Mouse (Mus musculus) bone marrow, adult 2 months (tissue): ENCODE data around the gene Nr4a2.

Experiments
- CTCF ChIP-seq: fragments of 200-500 bp; IDR thresholded peaks from 2 replicates; pipeline ENCODE4 v1.5.1; 2011; ENCODE audit warnings: low read length, control low read depth; ENCODE audit not compliant: control insufficient read depth, insufficient read depth
- POLR2A ChIP-seq: fragments of 200-500 bp; IDR thresholded peaks from 2 replicates; pipeline ENCODE4 v1.6.1; 2011; ENCODE audit warnings: low read depth, mild to moderate bottlenecking, control low read depth, low read length, borderline replicate concordance; ENCODE audit not compliant: control insufficient read depth

DNA sequence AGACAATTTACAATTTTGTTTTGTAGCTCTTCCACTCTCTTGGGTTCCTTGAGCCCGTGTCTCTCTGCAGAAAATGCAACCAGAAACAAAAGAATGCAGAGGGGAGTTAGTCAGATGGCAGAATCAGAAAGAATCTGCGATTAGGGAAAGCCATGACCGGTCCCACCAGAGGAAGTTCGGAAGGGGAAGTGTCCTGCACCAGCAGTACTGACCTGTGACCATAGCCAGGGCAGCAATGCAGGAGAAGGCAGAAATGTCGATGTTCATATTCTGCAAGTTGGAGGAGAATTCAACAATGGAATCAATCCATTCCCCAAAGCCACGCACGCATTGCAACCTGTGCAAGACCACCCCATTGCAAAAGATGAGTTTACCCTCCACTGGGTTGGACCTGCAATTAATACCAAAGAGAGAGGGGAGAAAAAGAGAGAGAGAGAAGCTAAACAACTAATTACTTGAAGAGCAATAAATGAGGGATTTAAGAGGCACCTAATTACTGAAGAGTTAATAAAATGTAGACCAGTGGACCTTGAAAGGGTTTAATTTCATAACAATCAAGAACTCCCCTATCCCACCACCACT, 15.4 kb downstream of the Nr4a2 start:
- no peak for TF ChIP-seq CTCF
- TF ChIP-seq POLR2A, result no peak
